Mouse (Mus musculus) midbrain, embryonic 16.5 days (tissue): ENCODE measurements around the gene Ndst2. TPM values are rescaled to one million over a fixed set of nuclear protein-coding genes. Genes with fewer than 3 reads are reported as not detected.
"Not testable (repeated sequence)": the region's sequence is repeated elsewhere in the genome, so short reads cannot be mapped to it uniquely, and the experiment has no call there.

Source experiments
- ATAC-seq: fragments of 200-750 bp; cut with Nextera tagmentation; 2 replicates; pipeline ENCODE4 v1.8.0; 2017; ENCODE audit warnings: moderate TSS enrichment
- H3K27ac ChIP-seq: fragments of 300-500 bp; sonication (generic); 2 replicates; pipeline ENCODE4 v1.5.1; 2014; ENCODE audit warnings: mild to moderate bottlenecking, low read length, mixed read lengths
- H3K27me3 ChIP-seq: fragments of 300-500 bp; sonication (generic); 2 replicates; pipeline ENCODE4 v1.6.1; 2014; ENCODE audit warnings: low read depth, low read length, mixed read lengths; ENCODE audit not compliant: control insufficient read depth, insufficient read depth
- H3K36me3 ChIP-seq: fragments of 300-500 bp; sonication (generic); 2 replicates; pipeline ENCODE4 v1.6.1; 2014; ENCODE audit warnings: mild to moderate bottlenecking, low read length, moderate library complexity, mixed read lengths; ENCODE audit not compliant: control insufficient read depth, insufficient read depth
- H3K4me1 ChIP-seq: fragments of 300-500 bp; sonication (generic); 2 replicates; pipeline ENCODE4 v1.6.1; 2014; ENCODE audit warnings: mild to moderate bottlenecking, low read length, mixed read lengths; ENCODE audit not compliant: control insufficient read depth, insufficient read depth
- H3K4me2 ChIP-seq: fragments of 300-500 bp; sonication (generic); 2 replicates; pipeline ENCODE4 v1.6.1; 2014; ENCODE audit warnings: mild to moderate bottlenecking, low read length, mixed read lengths
- H3K4me3 ChIP-seq: fragments of 300-500 bp; sonication (generic); 2 replicates; pipeline ENCODE4 v1.5.1; 2014; ENCODE audit warnings: low read depth, mild to moderate bottlenecking, low read length, moderate library complexity, mixed read lengths
- H3K9ac ChIP-seq: fragments of 300-500 bp; sonication (generic); 2 replicates; pipeline ENCODE4 v1.6.1; 2014; ENCODE audit warnings: low read depth, low read length, mixed read lengths
- H3K9me3 ChIP-seq: fragments of 300-500 bp; sonication (generic); replicated peaks from 2 replicates; pipeline ENCODE4 v1.6.1; 2014; ENCODE audit warnings: mild to moderate bottlenecking, low read length, mixed read lengths; ENCODE audit not compliant: control insufficient read depth, poor library complexity, severe bottlenecking
- WGBS: fragments of 180-500 bp; shearing (Covaris S2); extraction: QIAGEN DNeasy Blood & Tissue Kit; methylation state at CpG from one replicate; pipeline ENCODE4 v1.1.7; 2014; 5-methylcytosine and 5-hydroxymethylcytosine counted together
- polyA plus RNA-seq: library from polyadenylated mRNA; unstranded; fragments of >200 nt; fragmentation: Nextera tagmentation; extraction: Ambion mirVana; gene quantifications from 2 replicates; pipeline ENCODE4 v1.2.1, GENCODE M21; 2015

Gene Ndst2
- polyA plus RNA-seq, 1 experiment from 2014 or later, result 19.3 TPM

- Histone ChIP-seq H3K36me3 (peaks cover 25% of the 10 kb centered on the region), H3K4me3 (peak overlapping the region; percentile 100), H3K27ac (peak overlapping the region; percentile 96), H3K4me1 (peaks cover 28% of the 10 kb centered on the region), H3K27me3 (no peaks in the 10 kb centered on the region), H3K9me3 (no peaks in the 10 kb centered on the region), H3K4me2 (peak overlapping the region; percentile 68), H3K9ac (peak overlapping the region; percentile 99)
- 5% methylated on average over 10 of the region's 10 CpGs for WGBS
- no peak for ATAC-seq
Measured at GRCm38 (mm10) chr14:20708239-20708638, 26.1 kb downstream of the Ndst2 start.

- peaks cover 19% of the 10 kb centered on the region for H3K36me3 ChIP-seq
- peak within 1 kb of the TSS; percentile 99 for H3K9ac ChIP-seq
- peaks cover 28% of the 10 kb centered on the region for H3K4me1 ChIP-seq
- WGBS, result under 1% methylated on average over 72 of the region's 80 CpGs
- peak within 1 kb of the TSS; percentile 100 for H3K4me3 ChIP-seq
- no peaks in the 10 kb centered on the region for H3K9me3 ChIP-seq
- H3K27ac ChIP-seq, result peak within 1 kb of the TSS; percentile 96
- peak; percentile 96 for ATAC-seq
- peak within 1 kb of the TSS; percentile 68 for H3K4me2 ChIP-seq
- no peaks in the 10 kb centered on the region for H3K27me3 ChIP-seq
Measured at GRCm38 (mm10) chr14:20707201-20708190, 26.9 kb downstream of the Ndst2 start, which contains the start of gene Zswim8. Gene Zswim8 (plus strand): TSS chr14:20707552.

- Histone ChIP-seq H3K4me2 (peak overlapping the region; percentile 73), H3K27ac (peak overlapping the region; percentile 88), H3K4me1 (peaks cover 46% of the 10 kb centered on the region), H3K4me3 (peak overlapping the region; percentile 87), H3K9ac (peak overlapping the region; percentile 86)
- not testable (repeated sequence) for ATAC-seq, H3K27me3 ChIP-seq, H3K36me3 ChIP-seq, H3K9me3 ChIP-seq
- 9% methylated on average over 8 of the region's 8 CpGs for WGBS
Measured at GRCm38 (mm10) chr14:20703461-20703860, 30.9 kb downstream of the Ndst2 start.

GRCm38 (mm10) chr14:20702741-20703381, 31.5 kb downstream of the Ndst2 start, which contains the start of gene Chchd1:
Gene Chchd1 (plus strand): TSS chr14:20703006.
- Histone ChIP-seq H3K27ac (peak within 1 kb of the TSS; percentile 88), H3K9ac (peak within 1 kb of the TSS; percentile 86), H3K27me3 (no peaks in the 10 kb centered on the region), H3K4me2 (peak within 1 kb of the TSS; percentile 73), H3K4me1 (peaks cover 50% of the 10 kb centered on the region), H3K4me3 (peak within 1 kb of the TSS; percentile 87), H3K9me3 (no peaks in the 10 kb centered on the region), H3K36me3 (peaks cover 3% of the 10 kb centered on the region; the same call in 1 of the 2 replicates)
- ATAC-seq, result peak; percentile 60
- under 1% methylated on average over 61 of the region's 61 CpGs for WGBS

GRCm38 (mm10) chr14:20702096-20702740, 32.1 kb downstream of the Ndst2 start:
- H3K27me3 ChIP-seq, result no peaks in the 10 kb centered on the region
- H3K9me3 ChIP-seq, result no peaks in the 10 kb centered on the region
- H3K4me1 ChIP-seq, result peaks cover 55% of the 10 kb centered on the region
- H3K27ac ChIP-seq, result peak overlapping the region; percentile 88
- peak overlapping the region; percentile 87 for H3K4me3 ChIP-seq
- WGBS, result 16% methylated on average over 15 of the region's 15 CpGs
- peaks cover 3% of the 10 kb centered on the region; the same call in 1 of the 2 replicates for H3K36me3 ChIP-seq
- H3K9ac ChIP-seq, result peak overlapping the region; percentile 86
- ATAC-seq, result 0 out of 2 replicates have a peak, but pooled peaks have one; percentile 9
- H3K4me2 ChIP-seq, result peak overlapping the region; percentile 73

- 83% methylated on average over 8 of the region's 8 CpGs for WGBS
- ATAC-seq, result no peak
- H3K9ac ChIP-seq, result peak overlapping the region; percentile 0; the same call in 1 of the 2 replicates
Measured at GRCm38 (mm10) chr14:20701554-20701953, 32.8 kb downstream of the Ndst2 start.

GRCm38 (mm10) chr14:20700362-20700761, 34.0 kb downstream of the Ndst2 start:
- no peak for ATAC-seq
- no peaks in the 10 kb centered on the region for H3K9me3 ChIP-seq
- WGBS, result 87% methylated on average over 3 of the region's 3 CpGs
- peaks cover 65% of the 10 kb centered on the region for H3K4me1 ChIP-seq
- H3K36me3 ChIP-seq, result peaks cover 3% of the 10 kb centered on the region; the same call in 1 of the 2 replicates
- no peak overlapping the region for H3K9ac ChIP-seq
- no peak overlapping the region for H3K4me2 ChIP-seq
- H3K27ac ChIP-seq, result no peak overlapping the region
- H3K4me3 ChIP-seq, result no peak overlapping the region
- no peaks in the 10 kb centered on the region for H3K27me3 ChIP-seq

More at GRCm38 (mm10) chr14:20701554-20701953, 32.8 kb downstream of the Ndst2 start:
- no peaks in the 10 kb centered on the region for H3K9me3 ChIP-seq
- H3K36me3 ChIP-seq, result peaks cover 3% of the 10 kb centered on the region; the same call in 1 of the 2 replicates
- peaks cover 59% of the 10 kb centered on the region for H3K4me1 ChIP-seq
- H3K27me3 ChIP-seq, result no peaks in the 10 kb centered on the region
- no peak overlapping the region for H3K27ac ChIP-seq
- peak overlapping the region; percentile 73 for H3K4me2 ChIP-seq
- peak overlapping the region; percentile 87; the same call in 1 of the 2 replicates for H3K4me3 ChIP-seq

GRCm38 (mm10) chr14:20698515-20698914, 35.8 kb downstream of the Ndst2 start:
- H3K36me3 ChIP-seq, result peaks cover 5% of the 10 kb centered on the region; the same call in 1 of the 2 replicates
- H3K27ac ChIP-seq, result no peak overlapping the region
- no peak overlapping the region for H3K4me3 ChIP-seq
- H3K4me2 ChIP-seq, result peak overlapping the region; percentile 57
- no peak for ATAC-seq
- H3K27me3 ChIP-seq, result no peaks in the 10 kb centered on the region
- peaks cover 64% of the 10 kb centered on the region for H3K4me1 ChIP-seq
- no peak overlapping the region for H3K9ac ChIP-seq
- no peaks in the 10 kb centered on the region for H3K9me3 ChIP-seq
- 93% methylated on average over 2 of the region's 2 CpGs for WGBS
